ENCODE assay signal across 11 mouse cellular contexts in the genomic region with DNA sequence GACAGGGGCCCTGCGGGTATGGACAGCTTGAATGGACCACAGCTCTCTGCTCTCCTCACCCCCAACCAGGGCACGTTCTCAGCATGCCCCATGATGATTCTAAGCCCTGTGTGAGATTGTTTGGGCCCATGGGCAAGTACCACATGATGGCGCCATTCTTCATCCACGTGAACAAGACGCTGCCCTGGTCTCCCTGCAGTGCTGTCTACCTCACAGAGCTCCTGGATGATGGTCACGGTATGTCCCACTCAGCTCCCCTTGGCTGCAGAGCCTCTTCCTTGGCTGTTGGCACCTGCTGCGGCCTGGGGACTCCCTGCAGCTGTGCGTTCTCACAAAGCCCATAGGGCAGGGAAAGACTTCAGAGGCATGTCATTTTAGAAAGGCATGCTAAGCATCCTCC. TPM values are rescaled to one million over a fixed set of nuclear protein-coding genes. Genes with fewer than 3 reads are reported as not detected.
A peak's percentile ranks its signal among the peaks of the same experiment; 100 is the strongest.
DNase-seq lines count a peak whose midpoint lies in the region; TF ChIP-seq lines count a peak whose summit lies in the region.
"Had no signal": no experiment of that assay in that cellular context is flagged by ENCODE, and none has a peak within 500 bp of the region (broad histone marks: within the 10 kb centered on the region; RNA-seq: fewer than 3 reads in every experiment).

No protein-coding gene starts in this region.

- peak; percentile 57 for TF ChIP-seq CTCF in layer of hippocampus, adult 2 months (conservative IDR thresholded peaks at IDR 0.05)

- no peak overlapping the region for H3K4me3 ChIP-seq in layer of hippocampus, adult 2 months
- H3K4me3 ChIP-seq: forebrain, embryonic 10.5 days; heart, embryonic 15.5 days; midbrain, embryonic 12.5 days had no signal

- H3K27ac ChIP-seq in layer of hippocampus, adult 2 months: no peak overlapping the region
- H3K27ac ChIP-seq: forebrain, embryonic 10.5 days; heart, embryonic 15.5 days; midbrain, embryonic 12.5 days had no signal

- peak; percentile 29 for DNase-seq in adrenal gland, postnatal 14 days
- DNase-seq in adrenal gland, adult 2 months: no peak
- no peak for DNase-seq in layer of hippocampus, adult 2 months (ENCODE audit: low spot score in 2 of 2)
- DNase-seq in layer of hippocampus, postnatal 25 days (ENCODE audit: extremely low spot score in 1 of 2, low spot score in 1 of 2): no peak
- DNase-seq in ES-CJ7 (ENCODE audit: low read depth, low spot score): peak; percentile 77
- DNase-seq in kidney, postnatal 25 days: peak; percentile 42 to 55
- no peak for DNase-seq in gastrocnemius, postnatal 25 days
- no peak for DNase-seq in cerebellum, adult 11-12 months

RNA-seq across cellular contexts. Expression of a gene that starts 10.9 kb away (rescaled TPM):
- 0.37 and 0.38 TPM in 2 replicates for total RNA-seq in adrenal gland, postnatal 14 days (2021)
- total RNA-seq in adrenal gland, adult 2 months (2021): under 1 TPM; 0.12 to 0.14 TPM
- 0.04 and 0.34 TPM in 2 replicates for polyA plus RNA-seq in adrenal gland, adult 2 months (2012; rRNA removed)
- 1 to 10 TPM; 4.0 to 4.6 TPM for total RNA-seq in layer of hippocampus, adult 2 months (2021)
- total RNA-seq in layer of hippocampus, postnatal 25 days (2021): 1 to 10 TPM; 4.4 to 4.5 TPM
- total RNA-seq in gastrocnemius, postnatal 25 days (2021): 10 to 100 TPM in 1 of 2 experiments, 1 to 10 TPM in 1; 7.5 to 11.6 TPM

RNA-seq across cellular contexts. Expression of a gene that starts 31.0 kb away (rescaled TPM):
- 3.8 and 5.2 TPM in 2 replicates for total RNA-seq in adrenal gland, postnatal 14 days (2021)
- 1 to 10 TPM; 4.6 to 4.9 TPM for total RNA-seq in adrenal gland, adult 2 months (2021)
- polyA plus RNA-seq in adrenal gland, adult 2 months (2012; rRNA removed): 3.4 and 3.5 TPM in 2 replicates
- 1 to 10 TPM; 3.4 to 4.0 TPM for total RNA-seq in layer of hippocampus, adult 2 months (2021)
- 1 to 10 TPM; 3.9 to 5.4 TPM for total RNA-seq in layer of hippocampus, postnatal 25 days (2021)
- 1 to 10 TPM; 2.3 to 2.4 TPM for total RNA-seq in gastrocnemius, postnatal 25 days (2021)

Comparison
In these comparisons a context has a peak if more than half of its experiments do, and no peak if none do; other contexts are left out.
1. DNase-seq: peak in adrenal gland, postnatal 14 days (single experiment), ES-CJ7 (single experiment) and kidney, postnatal 25 days (2 of 2); none in adrenal gland, adult 2 months (single experiment), layer of hippocampus, adult 2 months (0 of 2), layer of hippocampus, postnatal 25 days (0 of 2), gastrocnemius, postnatal 25 days (single experiment) and cerebellum, adult 11-12 months (single experiment).